Mouse (Mus musculus) adrenal gland, adult 8-10 months (tissue): ENCODE measurements around the gene Mtss1l. TPM values are rescaled to one million over a fixed set of nuclear protein-coding genes. Genes with fewer than 3 reads are reported as not detected.

ENCODE experiments used
- DNase-seq: peaks from one replicate; pipeline ENCODE4 v3.0.0; 2022
- total RNA-seq, 4 experiments: library from RNA; stranded (reverse); gene quantifications; 2 replicates each; pipeline ENCODE4 v1.2.4; 2022

Gene Mtss1l
- total RNA-seq, 4 experiments from 2014 or later: 19.5 to 28.8 (median 25.1) TPM

DNA sequence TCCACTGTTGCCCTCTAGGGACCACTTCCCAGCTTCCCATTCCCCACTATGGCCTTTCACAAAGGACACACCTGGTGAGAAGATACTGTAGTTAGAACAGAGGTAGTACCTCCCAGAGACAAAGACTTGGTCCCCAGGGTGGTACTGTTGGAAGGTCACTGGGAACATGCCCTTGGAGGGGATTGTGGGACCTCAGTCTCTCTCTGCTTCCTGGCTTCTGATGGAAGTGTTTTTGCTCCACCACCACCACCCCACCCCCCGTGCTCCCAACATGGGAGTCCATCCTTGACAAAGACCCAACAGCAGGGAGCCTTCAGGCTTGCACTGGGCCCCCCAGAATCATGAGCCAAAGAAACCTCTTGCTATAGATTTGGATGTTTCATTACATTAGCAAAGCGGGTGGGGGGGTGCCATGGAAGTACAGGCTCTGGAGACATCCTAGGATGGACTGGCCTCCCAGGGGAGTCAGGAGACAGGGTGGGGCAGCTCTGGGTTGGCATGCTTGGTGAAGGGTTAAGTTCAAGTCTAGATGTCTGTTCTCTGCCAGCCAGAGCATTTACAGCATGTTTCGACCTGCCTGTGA lies 14.9 kb upstream of the Mtss1l start:
- DNase-seq: no peak

DNA sequence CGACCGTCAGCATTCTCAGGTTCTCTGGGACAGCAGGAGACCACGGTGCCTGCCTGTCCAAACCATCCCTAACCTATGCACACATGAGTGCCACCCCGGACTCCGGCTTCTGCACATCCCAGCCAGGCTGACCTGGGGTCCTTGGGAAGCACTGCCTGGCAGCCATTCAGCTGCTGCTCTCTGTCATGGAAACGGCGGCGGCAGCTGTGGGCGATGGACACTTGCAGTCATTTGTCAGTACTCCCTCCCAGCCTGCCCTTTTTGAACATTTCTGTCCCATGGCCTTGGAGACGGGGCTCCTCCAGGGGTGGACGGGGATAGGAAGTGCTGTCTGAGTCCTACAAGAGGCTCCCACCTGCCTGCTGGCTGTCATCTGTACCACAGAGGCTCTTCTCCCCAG lies 12.8 kb upstream of the Mtss1l start:
- no peak for DNase-seq

DNA sequence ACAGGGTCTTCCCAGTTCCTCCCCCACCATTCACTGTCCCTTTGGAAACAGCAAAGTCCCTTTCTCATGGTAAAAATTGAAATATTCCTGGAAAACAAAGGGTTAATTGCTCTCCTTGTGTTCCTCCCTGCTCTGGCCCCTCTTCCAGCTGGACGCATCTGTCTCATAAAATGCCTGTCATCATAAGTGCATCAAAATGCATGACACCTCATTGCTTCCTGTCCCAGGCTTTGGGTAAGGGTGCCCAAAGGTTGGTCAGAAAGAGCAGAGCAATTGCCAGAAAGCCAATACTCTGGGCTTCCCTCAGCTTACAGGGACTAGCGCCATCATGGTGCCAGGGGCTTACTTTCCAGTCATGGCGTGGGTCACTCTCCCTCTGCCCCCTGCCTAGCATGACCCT lies 10.7 kb upstream of the Mtss1l start:
- no peak for DNase-seq

- no peak for DNase-seq
These were observed 9.9 kb upstream of the Mtss1l start for GRCm38 (mm10) chr8:110711271-110711934.

DNA sequence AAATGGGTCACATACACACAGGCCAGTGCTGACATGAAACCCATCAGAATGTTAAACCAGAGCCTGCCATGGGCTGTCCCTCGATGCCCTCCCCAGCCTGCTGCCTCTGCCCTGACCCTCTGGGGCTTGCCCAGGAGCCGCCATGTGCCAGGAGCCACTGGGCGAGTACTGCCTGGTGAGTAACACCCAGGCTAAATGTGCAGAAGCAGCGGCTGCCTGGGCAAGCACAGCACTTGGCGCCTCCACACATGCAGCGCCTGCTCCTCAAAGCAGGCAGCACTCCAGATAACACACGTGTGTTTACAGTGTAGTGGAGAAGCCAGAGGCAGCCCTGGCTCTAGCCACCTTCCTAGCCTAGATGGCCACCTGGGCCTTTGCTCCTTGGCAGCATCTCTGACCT lies 8.2 kb upstream of the Mtss1l start:
- DNase-seq: no peak

GRCm38 (mm10) chr8:110714827-110715519 lies 6.3 kb upstream of the Mtss1l start:
- no peak for DNase-seq

- peak; percentile 87 for DNase-seq
These were observed 5.2 kb upstream of the Mtss1l start for GRCm38 (mm10) chr8:110716075-110716474.

GRCm38 (mm10) chr8:110717131-110717530 lies 4.1 kb upstream of the Mtss1l start:
- no peak for DNase-seq

DNA sequence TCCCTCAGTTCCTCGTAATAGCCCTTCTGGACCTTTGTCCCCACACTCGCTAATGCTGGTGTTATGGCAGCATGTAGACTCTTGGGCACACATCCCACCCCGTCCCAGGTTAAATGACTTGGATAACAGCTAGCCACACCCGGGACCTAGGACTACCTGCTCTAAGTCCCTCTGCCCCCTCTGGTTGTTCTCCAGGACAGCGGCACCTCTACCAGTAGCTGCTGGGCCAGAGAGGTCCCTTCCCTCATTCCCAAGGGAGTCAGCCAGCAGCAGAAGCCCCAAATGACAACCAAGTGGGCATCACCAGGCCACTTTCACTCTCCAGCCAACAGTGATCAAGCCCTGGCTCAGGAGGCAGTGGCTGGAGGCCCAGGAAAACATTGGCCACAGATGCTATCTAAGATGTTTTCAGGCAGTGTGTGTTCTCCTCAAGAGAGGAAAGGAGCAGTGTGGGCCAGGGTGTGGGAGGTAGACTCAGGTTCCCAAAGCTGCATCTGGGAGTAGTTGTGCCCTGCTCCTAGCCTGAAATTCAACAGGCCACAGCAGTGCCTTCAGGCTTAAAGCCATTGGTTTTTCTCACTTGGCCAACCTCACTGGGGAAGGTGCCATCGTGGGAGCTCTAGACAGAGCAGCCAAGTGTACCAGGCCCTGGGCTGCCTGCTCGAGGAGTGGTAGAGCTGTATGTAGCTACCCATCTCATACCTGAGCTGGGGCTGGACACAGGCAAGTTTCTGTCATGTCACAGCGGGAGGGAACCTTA lies 2.9 kb upstream of the Mtss1l start:
- no peak for DNase-seq

DNA sequence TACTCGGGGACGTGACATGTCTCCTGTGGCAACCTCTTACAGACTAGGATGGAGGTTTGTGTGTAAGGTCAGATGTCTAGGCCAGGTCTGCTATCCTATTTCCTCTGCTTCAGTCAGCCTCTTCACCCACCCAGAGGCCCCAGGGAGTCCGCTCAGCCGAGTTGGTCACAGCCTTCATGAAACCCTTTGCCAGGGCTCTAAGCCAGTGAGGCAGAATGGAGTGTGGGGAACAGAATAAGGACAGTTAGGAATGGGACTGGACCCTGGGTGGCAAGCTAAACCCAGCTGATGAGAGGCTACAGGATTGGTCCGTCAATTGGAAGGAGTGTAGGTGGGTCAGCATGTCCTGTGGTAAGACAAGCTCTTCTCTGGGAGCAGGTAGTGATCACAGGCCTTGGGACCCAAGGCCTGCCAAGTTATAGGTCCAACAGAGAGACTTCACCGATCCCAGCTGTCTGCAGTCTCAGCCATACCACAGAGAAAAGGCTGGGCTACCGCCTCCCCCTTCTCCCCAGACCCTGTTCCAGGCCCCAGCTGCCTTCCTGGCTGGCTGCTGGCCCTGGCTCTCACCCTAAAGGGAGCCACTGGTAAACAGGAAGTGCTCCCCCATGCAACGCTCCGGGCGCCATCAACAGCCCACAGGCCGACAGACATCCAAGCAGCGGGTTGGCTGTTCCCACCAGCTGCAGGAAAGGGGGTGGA lies 2.2 kb upstream of the Mtss1l start:
- no peak for DNase-seq

DNA sequence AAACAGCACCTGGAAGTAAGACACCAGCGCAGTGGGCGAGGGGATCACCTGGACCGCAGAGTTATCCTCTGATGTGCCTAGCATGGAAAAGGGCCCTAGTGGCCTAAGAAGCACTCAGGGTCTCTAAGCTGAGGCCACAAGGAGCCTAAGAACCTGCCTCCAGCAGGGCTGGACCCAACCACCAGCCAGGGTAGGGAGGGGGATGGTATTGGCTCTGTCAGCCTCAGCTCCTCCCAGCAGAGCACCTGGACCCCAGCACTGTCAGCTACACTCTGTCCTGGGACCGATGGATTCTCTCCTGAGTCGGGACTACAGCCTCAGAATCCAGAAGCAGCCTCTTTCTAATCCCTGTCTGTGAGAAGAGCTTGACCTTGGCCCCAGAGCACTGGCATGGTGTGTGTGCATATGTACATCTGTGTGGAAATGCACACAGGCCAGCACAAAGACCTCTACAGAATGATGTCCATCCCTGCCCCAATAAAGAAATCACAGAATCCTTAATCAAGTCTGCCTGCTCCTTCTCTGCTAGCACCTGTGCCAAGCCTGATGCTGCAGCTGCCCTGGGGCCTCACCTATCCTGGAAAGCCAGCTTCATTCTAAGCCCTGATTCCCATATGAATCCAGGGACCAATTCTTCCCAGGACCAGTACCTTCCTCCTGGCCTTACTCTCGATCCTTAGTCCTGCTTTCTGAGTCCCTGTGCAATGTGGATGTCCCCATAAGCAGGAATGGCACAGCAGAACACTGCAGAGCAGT lies 1.2 kb upstream of the Mtss1l start:
- DNase-seq: no peak

DNA sequence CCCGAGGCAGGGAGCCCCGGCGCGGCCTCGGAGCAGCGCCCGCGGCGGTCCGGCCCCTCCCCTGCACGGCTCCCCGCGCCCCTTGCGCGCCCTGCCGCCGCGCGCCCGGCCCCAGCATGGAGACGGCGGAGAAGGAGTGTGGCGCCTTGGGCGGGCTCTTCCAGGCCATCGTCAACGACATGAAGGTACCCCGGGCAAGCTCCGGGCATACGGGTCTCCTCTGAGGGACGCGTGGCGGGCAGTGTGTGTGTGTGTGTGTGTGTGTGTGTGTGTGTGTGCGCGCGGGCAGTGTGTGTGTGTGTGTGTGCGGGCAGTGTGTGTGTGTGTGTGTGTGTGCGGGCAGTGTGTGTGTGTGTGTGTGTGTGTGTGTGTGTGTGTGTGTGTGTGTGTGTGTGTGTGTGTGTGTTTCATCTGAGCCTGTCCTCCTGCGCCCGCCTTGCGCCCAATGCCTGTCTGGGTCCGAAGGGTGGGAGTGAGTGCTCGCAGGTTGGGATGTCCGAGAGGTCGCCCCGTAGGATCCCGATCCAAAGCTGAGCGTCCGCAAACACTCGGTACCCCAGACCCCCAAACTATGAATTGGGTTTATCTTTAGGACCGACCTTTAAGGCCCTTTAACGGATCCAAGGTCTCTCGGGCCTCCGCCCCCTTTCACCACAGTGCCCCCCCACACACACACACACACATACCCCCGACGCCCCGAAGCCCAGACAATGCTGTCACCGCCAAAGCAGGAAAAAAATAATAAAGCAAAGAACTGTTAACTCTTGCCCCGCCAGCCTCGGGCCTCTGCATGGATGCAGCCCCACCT lies 534 bp downstream of the Mtss1l start:
- DNase-seq: no peak

- DNase-seq: no peak
These were observed 1.2 kb downstream of the Mtss1l start for GRCm38 (mm10) chr8:110722414-110723011.

- DNase-seq: no peak
These were observed 3.2 kb downstream of the Mtss1l start for GRCm38 (mm10) chr8:110724493-110724892.

DNA sequence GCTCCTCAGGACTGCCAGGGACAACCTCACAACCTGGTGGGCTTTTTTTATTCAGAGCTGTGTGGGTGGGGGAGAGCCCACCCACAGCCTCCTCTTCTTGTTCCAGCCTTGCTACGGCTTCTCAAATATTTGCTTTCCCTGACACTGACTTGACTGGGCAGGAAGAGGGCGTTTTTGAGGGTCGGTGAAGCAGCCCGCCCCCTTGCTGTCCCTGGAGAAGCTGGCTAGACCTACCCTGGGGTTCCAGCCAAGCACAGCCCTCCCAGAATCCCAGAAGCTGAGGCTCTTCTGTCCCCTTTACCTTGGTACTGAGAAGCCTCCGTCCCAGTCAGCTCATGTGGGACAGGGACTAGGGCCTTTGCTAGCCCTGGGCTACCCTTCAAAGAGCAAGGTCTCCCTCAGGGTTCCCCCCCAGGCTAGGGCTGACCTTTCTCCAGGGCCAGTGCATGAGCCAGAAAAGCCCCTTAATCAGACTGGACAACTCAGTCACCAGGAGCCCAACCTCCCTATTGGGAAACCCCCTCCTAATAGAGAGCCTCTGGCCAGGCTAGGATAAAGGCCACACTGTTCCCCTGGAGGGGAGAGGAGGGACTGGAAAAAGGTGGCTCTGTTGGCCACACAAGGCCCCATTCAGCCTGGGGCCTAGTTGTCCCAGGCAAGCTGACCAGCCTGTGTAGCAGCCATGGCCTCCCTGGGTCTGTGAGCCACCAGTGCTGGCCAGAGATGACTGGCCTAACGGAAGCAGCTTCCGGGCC lies 4.0 kb downstream of the Mtss1l start:
- DNase-seq: no peak

DNA sequence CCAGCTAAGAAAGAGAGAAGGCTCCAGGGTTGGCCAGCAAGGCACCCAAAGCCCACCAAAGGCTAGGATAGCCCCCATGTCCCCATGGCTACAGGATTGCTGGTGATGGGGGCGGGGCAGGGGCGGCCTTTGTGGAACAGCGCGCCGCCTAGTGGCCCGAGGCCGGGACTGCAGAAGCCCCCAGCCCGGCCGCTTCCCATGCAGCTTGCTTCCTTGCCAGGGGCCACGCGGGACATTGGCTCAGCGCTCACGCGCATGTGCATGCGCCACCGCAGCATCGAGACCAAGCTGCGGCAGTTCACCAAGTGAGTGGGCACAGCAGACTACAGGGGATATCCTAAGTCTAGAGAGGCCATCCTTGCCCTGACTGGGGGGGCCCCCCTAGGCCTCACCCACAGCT lies 5.6 kb downstream of the Mtss1l start:
- no peak for DNase-seq

GRCm38 (mm10) chr8:110731346-110731859 lies 10.1 kb downstream of the Mtss1l start:
- no peak for DNase-seq

- no peak for DNase-seq
These were observed 11.8 kb downstream of the Mtss1l start for GRCm38 (mm10) chr8:110733036-110733435.

DNA sequence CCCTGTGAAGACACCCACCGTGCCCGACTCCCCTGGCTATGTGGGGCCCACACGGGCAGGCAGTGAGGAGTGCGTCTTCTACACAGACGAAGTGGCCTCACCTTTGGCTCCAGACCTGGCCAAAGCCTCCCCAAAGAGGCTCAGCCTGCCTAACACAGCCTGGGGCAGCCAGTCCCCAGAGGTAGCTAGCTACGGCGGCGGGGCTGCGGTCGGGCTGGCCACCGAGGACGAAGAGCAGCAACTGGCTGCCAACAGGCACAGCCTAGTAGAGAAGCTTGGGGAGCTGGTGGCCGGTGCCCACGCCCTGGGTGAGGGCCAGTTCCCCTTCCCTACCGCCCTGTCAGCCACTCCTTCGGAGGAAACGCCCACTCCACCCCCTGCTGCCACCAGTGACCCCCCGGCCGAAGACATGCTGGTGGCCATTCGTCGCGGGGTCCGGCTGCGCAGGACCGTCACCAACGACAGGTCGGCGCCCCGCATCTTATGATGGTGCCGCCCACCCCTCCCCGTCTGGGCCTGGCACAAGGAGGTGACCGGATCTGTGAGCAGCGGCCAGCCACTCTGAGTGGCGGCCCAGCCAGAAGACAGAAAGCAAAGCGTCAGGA lies 17.4 kb downstream of the Mtss1l start:
- no peak for DNase-seq
